Mouse (Mus musculus): ENCODE measurements at regions not wholly inside any gene's neighbourhood (a gene's known extent, or its start where the extent isn't known, plus 50 kb on each side); places are given as distances from the start of the nearest gene placed in this dataset.

- Histone ChIP-seq H3K9me3 (replicated peaks) (no peaks in the 10 kb centered on the region), H3K27me3 (no peaks in the 10 kb centered on the region), H3K36me3 (replicated peaks) (no peaks in the 10 kb centered on the region), H3K27ac (replicated peaks) (no peak overlapping the region), H3K4me3 (replicated peaks) (no peak overlapping the region), H3K4me2 (no peak overlapping the region), H3K4me1 (replicated peaks) (no peaks in the 10 kb centered on the region), H3K9ac (no peak overlapping the region)
- ATAC-seq (ENCODE audit: insufficient read depth) = no peak
- 74% methylated on average over 5 of the region's 5 CpGs for WGBS (ENCODE audit: insufficient replicate concordance)
These were observed 263.0 kb upstream of the Id2 start for GRCm38 (mm10) chr12:25359931-25360330.

- Histone ChIP-seq H3K36me3 (replicated peaks) (no peaks in the 10 kb centered on the region), H3K27me3 (no peaks in the 10 kb centered on the region), H3K4me3 (replicated peaks) (no peak overlapping the region), H3K9ac (no peak overlapping the region), H3K27ac (replicated peaks) (no peak overlapping the region), H3K4me1 (replicated peaks) (no peaks in the 10 kb centered on the region), H3K9me3 (replicated peaks) (no peaks in the 10 kb centered on the region), H3K4me2 (no peak overlapping the region)
- 72% methylated on average over 8 of the region's 8 CpGs for WGBS (ENCODE audit: insufficient replicate concordance)
- no peak for ATAC-seq (ENCODE audit: insufficient read depth)
These were observed 262.0 kb upstream of the Id2 start for GRCm38 (mm10) chr12:25358846-25359525.

DNA sequence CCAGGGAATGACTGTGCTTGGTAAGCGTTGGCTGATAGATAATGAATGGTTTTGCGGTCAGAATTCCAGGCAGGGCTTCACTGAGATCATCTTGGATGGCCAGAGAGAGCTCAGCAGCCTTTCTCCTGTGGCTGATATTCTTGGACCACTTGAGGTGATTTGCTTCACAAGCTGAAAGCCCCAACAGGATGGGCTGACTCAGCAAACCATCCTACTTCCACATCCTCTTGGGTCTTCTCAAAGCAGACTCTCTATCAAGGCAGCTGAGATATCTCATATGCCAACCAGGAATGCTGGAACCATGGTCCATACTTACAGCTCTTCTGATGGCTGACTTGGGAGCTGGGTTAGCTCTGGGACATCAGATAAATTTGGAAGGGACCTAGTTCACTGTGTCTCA, 259.8 kb upstream of the Id2 start:
- Histone ChIP-seq H3K27me3 (no peaks in the 10 kb centered on the region), H3K4me3 (replicated peaks) (no peak overlapping the region), H3K9ac (no peak overlapping the region), H3K36me3 (replicated peaks) (no peaks in the 10 kb centered on the region), H3K4me2 (no peak overlapping the region), H3K27ac (replicated peaks) (no peak overlapping the region), H3K4me1 (replicated peaks) (no peaks in the 10 kb centered on the region), H3K9me3 (replicated peaks) (no peaks in the 10 kb centered on the region)
- 49% methylated on average over 2 of the region's 2 CpGs for WGBS (ENCODE audit: insufficient replicate concordance)
- no peak for ATAC-seq (ENCODE audit: insufficient read depth)

GRCm38 (mm10) chr12:25355217-25355616, 258.3 kb upstream of the Id2 start:
- no peaks in the 10 kb centered on the region for H3K4me1 ChIP-seq (replicated peaks)
- H3K36me3 ChIP-seq (replicated peaks) = no peaks in the 10 kb centered on the region
- no peak overlapping the region for H3K4me3 ChIP-seq (replicated peaks)
- no peak for ATAC-seq (ENCODE audit: insufficient read depth)
- H3K9me3 ChIP-seq (replicated peaks) = no peaks in the 10 kb centered on the region
- H3K27ac ChIP-seq (replicated peaks) = no peak overlapping the region
- WGBS (ENCODE audit: insufficient replicate concordance) = 45% methylated on average over 1 of the region's 1 CpGs
- no peak overlapping the region for H3K4me2 ChIP-seq
- no peak overlapping the region for H3K9ac ChIP-seq
- no peaks in the 10 kb centered on the region for H3K27me3 ChIP-seq

- no peaks in the 10 kb centered on the region for H3K4me1 ChIP-seq (replicated peaks)
- no peaks in the 10 kb centered on the region for H3K36me3 ChIP-seq (replicated peaks)
- no peak overlapping the region for H3K9ac ChIP-seq
- 69% methylated on average over 10 of the region's 10 CpGs for WGBS (ENCODE audit: insufficient replicate concordance)
- ATAC-seq (ENCODE audit: insufficient read depth) = no peak
- no peak overlapping the region for H3K4me3 ChIP-seq (replicated peaks)
- no peak overlapping the region for H3K27ac ChIP-seq (replicated peaks)
- H3K27me3 ChIP-seq = no peaks in the 10 kb centered on the region
- H3K9me3 ChIP-seq (replicated peaks) = no peaks in the 10 kb centered on the region
- H3K4me2 ChIP-seq = no peak overlapping the region
These were observed 256.5 kb upstream of the Id2 start for GRCm38 (mm10) chr12:25353402-25353896.

GRCm38 (mm10) chr12:25352160-25352559, 255.2 kb upstream of the Id2 start:
- no peak overlapping the region for H3K27ac ChIP-seq (replicated peaks)
- no peak overlapping the region for H3K4me2 ChIP-seq
- no peak for ATAC-seq (ENCODE audit: insufficient read depth)
- no peaks in the 10 kb centered on the region for H3K36me3 ChIP-seq (replicated peaks)
- no peaks in the 10 kb centered on the region for H3K9me3 ChIP-seq (replicated peaks)
- no peaks in the 10 kb centered on the region for H3K4me1 ChIP-seq (replicated peaks)
- H3K9ac ChIP-seq = no peak overlapping the region
- no peak overlapping the region for H3K4me3 ChIP-seq (replicated peaks)
- H3K27me3 ChIP-seq = no peaks in the 10 kb centered on the region

DNA sequence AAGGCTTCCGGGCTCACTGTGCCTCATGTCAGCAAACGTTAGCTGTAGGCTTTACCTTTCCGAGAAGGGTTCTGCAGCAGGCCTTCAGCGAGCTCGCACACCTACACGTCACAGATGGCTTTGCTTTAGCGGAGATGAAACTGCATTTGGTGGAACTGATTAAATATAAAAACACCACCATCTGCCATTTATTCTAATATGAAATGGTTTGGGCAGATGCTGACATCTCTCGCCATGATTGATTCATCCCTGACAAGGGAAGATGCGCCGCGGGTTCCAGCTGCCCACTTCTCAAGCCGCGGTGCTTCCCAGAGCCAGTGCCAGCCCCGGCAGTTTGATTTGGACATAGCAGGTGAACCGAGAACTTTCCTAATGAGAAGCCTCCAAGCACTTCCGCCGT, 247.4 kb upstream of the Id2 start:
- Histone ChIP-seq H3K9me3 (replicated peaks) (no peaks in the 10 kb centered on the region), H3K36me3 (replicated peaks) (no peaks in the 10 kb centered on the region), H3K9ac (no peak overlapping the region), H3K4me1 (replicated peaks) (no peaks in the 10 kb centered on the region), H3K4me2 (no peak overlapping the region), H3K27me3 (no peaks in the 10 kb centered on the region), H3K27ac (replicated peaks) (no peak overlapping the region), H3K4me3 (replicated peaks) (no peak overlapping the region)
- ATAC-seq (ENCODE audit: insufficient read depth) = no peak
- 80% methylated on average over 17 of the region's 17 CpGs for WGBS (ENCODE audit: insufficient replicate concordance)

DNA sequence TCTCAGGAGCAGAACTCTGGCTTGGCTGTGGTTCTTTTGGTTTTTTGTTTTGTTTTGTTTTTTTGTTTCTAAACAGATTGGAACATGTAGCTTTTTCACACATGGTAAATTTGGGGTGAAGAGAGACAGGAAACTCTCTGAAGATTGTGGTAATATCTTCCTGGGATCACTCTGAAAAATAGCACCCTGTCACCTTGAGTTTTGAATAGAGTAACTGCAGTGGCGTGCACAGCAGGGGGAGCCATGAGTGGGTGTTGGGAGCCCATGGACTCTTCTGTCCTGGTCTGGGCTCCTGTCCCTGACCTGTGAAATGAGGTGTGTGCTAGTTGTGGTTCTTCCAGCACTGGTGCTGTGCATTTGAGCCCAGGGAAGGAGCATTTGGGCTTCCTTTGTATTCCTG, 241.8 kb upstream of the Id2 start:
- no peak overlapping the region for H3K27ac ChIP-seq (replicated peaks)
- H3K4me1 ChIP-seq (replicated peaks) = no peaks in the 10 kb centered on the region
- H3K4me3 ChIP-seq (replicated peaks) = no peak overlapping the region
- H3K9ac ChIP-seq = no peak overlapping the region
- H3K9me3 ChIP-seq (replicated peaks) = no peaks in the 10 kb centered on the region
- WGBS (ENCODE audit: insufficient replicate concordance) = 34% methylated on average over 1 of the region's 1 CpGs
- H3K27me3 ChIP-seq = no peaks in the 10 kb centered on the region
- no peaks in the 10 kb centered on the region for H3K36me3 ChIP-seq (replicated peaks)
- no peak for ATAC-seq (ENCODE audit: insufficient read depth)
- H3K4me2 ChIP-seq = no peak overlapping the region

GRCm38 (mm10) chr12:25335930-25336329, 239.0 kb upstream of the Id2 start:
- no peak overlapping the region for H3K4me2 ChIP-seq
- H3K4me3 ChIP-seq (replicated peaks) = no peak overlapping the region
- H3K27me3 ChIP-seq = no peaks in the 10 kb centered on the region
- WGBS (ENCODE audit: insufficient replicate concordance) = 43% methylated on average over 2 of the region's 2 CpGs
- no peak overlapping the region for H3K27ac ChIP-seq (replicated peaks)
- H3K4me1 ChIP-seq (replicated peaks) = no peaks in the 10 kb centered on the region
- H3K9ac ChIP-seq = no peak overlapping the region
- ATAC-seq (ENCODE audit: insufficient read depth) = no peak
- H3K9me3 ChIP-seq (replicated peaks) = no peaks in the 10 kb centered on the region
- no peaks in the 10 kb centered on the region for H3K36me3 ChIP-seq (replicated peaks)

DNA sequence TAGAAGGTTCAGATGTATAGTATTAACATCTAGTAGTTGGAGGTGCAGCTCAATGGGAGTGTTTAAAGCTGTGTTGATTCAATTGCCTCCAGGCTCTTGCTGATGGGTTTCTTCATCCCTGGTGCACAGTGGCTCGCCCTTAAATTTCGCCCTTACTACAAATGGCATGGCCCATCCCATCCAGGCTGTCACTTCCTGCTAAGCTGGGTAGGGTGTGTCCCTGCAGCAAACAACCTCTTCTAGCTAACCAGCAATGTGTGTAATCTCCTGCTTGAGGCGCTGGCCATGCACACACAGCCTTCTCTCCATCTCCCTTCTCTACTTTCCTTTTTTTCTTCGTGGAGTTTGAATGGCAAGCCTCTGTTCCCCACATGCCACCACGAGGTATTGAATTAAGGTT, 238.1 kb upstream of the Id2 start:
- no peaks in the 10 kb centered on the region for H3K9me3 ChIP-seq (replicated peaks)
- 48% methylated on average over 5 of the region's 5 CpGs for WGBS (ENCODE audit: insufficient replicate concordance)
- H3K4me2 ChIP-seq = no peak overlapping the region
- no peak overlapping the region for H3K4me3 ChIP-seq (replicated peaks)
- no peak overlapping the region for H3K9ac ChIP-seq
- no peaks in the 10 kb centered on the region for H3K27me3 ChIP-seq
- H3K27ac ChIP-seq (replicated peaks) = no peak overlapping the region
- ATAC-seq (ENCODE audit: insufficient read depth) = no peak
- no peaks in the 10 kb centered on the region for H3K36me3 ChIP-seq (replicated peaks)
- no peaks in the 10 kb centered on the region for H3K4me1 ChIP-seq (replicated peaks)

DNA sequence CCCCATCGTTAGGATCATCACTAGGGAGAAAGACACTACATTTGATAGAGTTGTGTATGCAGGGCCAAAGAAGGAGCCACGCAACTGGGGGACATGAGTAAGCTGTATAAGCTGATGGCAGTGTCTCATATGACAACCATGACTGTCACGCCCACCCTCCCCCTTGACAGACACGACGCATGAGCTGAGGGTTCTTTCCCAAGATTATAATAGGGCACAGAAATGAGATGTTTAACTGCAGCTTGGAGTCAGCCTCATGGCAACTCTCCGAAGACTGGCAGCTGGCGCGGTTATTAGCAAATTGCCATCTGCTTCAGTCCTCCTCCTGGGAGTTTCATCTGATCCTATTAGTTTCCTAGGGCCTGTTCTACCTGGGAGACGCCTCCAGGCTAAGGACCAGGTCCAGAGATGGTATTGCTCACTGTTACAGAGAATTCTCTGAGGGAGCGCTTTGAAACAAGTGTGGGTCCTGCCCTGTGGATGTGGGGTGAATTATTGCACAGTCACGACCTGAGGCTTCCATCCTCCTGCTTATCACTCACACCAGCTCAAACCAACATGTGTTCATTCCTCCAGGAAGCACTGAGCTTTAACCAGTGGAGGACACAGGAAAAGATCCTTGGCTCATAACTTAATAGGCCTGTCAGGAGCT, 235.6 kb upstream of the Id2 start:
- H3K9ac ChIP-seq = no peak overlapping the region
- no peak overlapping the region for H3K4me3 ChIP-seq (replicated peaks)
- 62% methylated on average over 11 of the region's 11 CpGs for WGBS (ENCODE audit: insufficient replicate concordance)
- H3K36me3 ChIP-seq (replicated peaks) = no peaks in the 10 kb centered on the region
- H3K27ac ChIP-seq (replicated peaks) = no peak overlapping the region
- H3K4me1 ChIP-seq (replicated peaks) = no peaks in the 10 kb centered on the region
- no peaks in the 10 kb centered on the region for H3K9me3 ChIP-seq (replicated peaks)
- ATAC-seq (ENCODE audit: insufficient read depth) = no peak
- H3K27me3 ChIP-seq = no peaks in the 10 kb centered on the region
- H3K4me2 ChIP-seq = no peak overlapping the region
